Comparison of ENCODE assay signal across 8 mouse cellular contexts in the genomic region with DNA sequence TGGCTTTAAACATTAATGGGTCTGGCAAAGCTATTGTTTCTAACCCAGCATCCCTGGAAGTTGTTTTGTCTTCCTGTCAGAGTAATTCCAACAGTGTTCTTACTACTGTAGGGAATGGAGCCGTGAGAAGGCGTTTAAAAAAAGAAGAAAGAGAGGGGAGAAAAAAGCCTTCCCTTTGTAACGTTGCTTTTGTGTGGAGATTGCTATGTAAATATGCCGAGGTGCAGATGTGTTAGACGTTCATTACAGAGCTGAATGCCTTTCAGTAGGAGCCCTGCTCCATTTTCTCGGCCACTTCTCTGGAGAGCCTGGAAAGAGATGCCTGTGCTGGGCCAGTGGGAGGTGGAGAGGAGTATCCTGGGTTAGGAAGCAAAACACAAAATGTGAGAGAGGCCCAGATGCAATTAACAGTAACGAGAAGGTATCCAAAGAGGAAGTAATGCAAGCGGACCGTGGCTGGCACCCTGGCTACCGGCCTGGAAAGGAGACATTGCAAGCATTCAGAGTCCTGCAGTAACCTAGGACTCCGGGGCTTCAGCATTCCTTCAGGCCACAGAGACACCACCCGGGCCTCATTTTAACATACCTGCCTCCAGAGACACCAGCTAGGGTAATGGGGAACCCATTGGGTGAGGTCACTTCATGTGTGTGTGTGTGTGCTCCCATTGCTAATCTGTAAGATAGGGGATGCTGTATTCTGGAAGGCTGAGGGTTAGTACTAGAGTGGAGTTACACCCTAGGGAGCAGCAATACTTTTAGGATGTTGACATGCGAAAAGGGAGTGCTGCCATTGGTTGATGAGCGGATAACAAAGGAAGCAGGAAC. TPM values are rescaled to one million over a fixed set of nuclear protein-coding genes. Genes with fewer than 3 reads are reported as not detected.
DNase-seq lines count a peak whose midpoint lies in the region; ATAC-seq and TF ChIP-seq lines count a peak whose summit lies in the region.

No protein-coding gene starts in this region.

- WGBS in forebrain, embryonic 14.5 days, result 9% methylated on average over 14 of the region's 14 CpGs
- WGBS in midbrain, embryonic 10.5 days, result 18% methylated on average over 14 of the region's 14 CpGs

- no peaks in the 10 kb centered on the region for H3K27me3 ChIP-seq in MEL (ENCODE audit: control insufficient read depth in 1 of 2, insufficient read depth in 2 of 2, low read length in 2 of 2)
- H3K27me3 ChIP-seq in forebrain, embryonic 14.5 days (replicated peaks; ENCODE audit: control insufficient read depth, insufficient read depth, low read length), result no peaks in the 10 kb centered on the region
- H3K27me3 ChIP-seq in midbrain, embryonic 10.5 days (ENCODE audit: low read depth, poor library complexity, severe bottlenecking), result no peaks in the 10 kb centered on the region

- no peak for TF ChIP-seq CTCF in MEL (IDR thresholded peaks at IDR 0.05 in 2 of 3, conservative IDR thresholded peaks at IDR 0.05 in 1 of 3; ENCODE audit: control insufficient read depth in 1 of 3, insufficient read depth in 1 of 3, low read depth in 2 of 3, low read length in 3 of 3, poor library complexity in 1 of 3, severe bottlenecking in 1 of 3)

- DNase-seq in A20 (ENCODE audit: low read depth, low spot score), result peak; percentile 76
- peak; percentile 93 for DNase-seq in MEL (ENCODE audit: low read depth, low spot score)
- DNase-seq in forebrain, embryonic 14.5 days (ENCODE audit: low spot score), result peak; percentile 74
- DNase-seq in midbrain, embryonic 10.5 days (ENCODE audit: low spot score), result peak; percentile 36
- no peak for DNase-seq in natural killer cell, adult 2 months (ENCODE audit: low spot score in 2 of 2)
- DNase-seq in heart, postnatal 4 days, result no peak
- no peak for DNase-seq in thymus, postnatal 36 days
- no peak for DNase-seq in frontal cortex, postnatal 14 days (ENCODE audit: low spot score in 2 of 2)

- peak; percentile 18 to 29; a peak in 3 of 4 replicates for TF ChIP-seq EP300 in MEL (IDR thresholded peaks at IDR 0.05; ENCODE audit: low read depth in 1 of 2, low read length in 2 of 2)

- peak overlapping the region; percentile 85 for H3K27ac ChIP-seq in MEL (ENCODE audit: control insufficient read depth, low read depth, low read length)
- peak overlapping the region; percentile 89 for H3K27ac ChIP-seq in forebrain, embryonic 14.5 days (ENCODE audit: low read depth, low read length)
- H3K27ac ChIP-seq in midbrain, embryonic 10.5 days (replicated peaks), result peak overlapping the region; percentile 59

- H3K9me3 ChIP-seq in MEL (replicated peaks; ENCODE audit: insufficient read depth, low read length), result no peaks in the 10 kb centered on the region
- no peaks in the 10 kb centered on the region for H3K9me3 ChIP-seq in forebrain, embryonic 14.5 days (replicated peaks; ENCODE audit: control insufficient read depth, low read length)
- no peaks in the 10 kb centered on the region for H3K9me3 ChIP-seq in midbrain, embryonic 10.5 days (replicated peaks)

- H3K79me2 ChIP-seq in MEL (ENCODE audit: control insufficient read depth, insufficient read depth, low read length, poor library complexity), result peaks cover 20% of the 10 kb centered on the region

- H3K4me2 ChIP-seq in forebrain, embryonic 14.5 days (ENCODE audit: low read length), result peak overlapping the region; percentile 27

- peak overlapping the region; percentile 43 to 54 for H3K4me3 ChIP-seq in MEL (ENCODE audit: control insufficient read depth in 1 of 2, insufficient read depth in 1 of 2, low read depth in 2 of 2, low read length in 2 of 2)
- H3K4me3 ChIP-seq in forebrain, embryonic 14.5 days (ENCODE audit: low read depth, low read length), result 0 out of 2 replicates have a peak overlapping the region, but pooled peaks have one; percentile 0
- peak overlapping the region; percentile 25 for H3K4me3 ChIP-seq in midbrain, embryonic 10.5 days

- no peak for TF ChIP-seq RAD21 in MEL (IDR thresholded peaks at IDR 0.05; ENCODE audit: low read depth, low read length)

- H3K36me3 ChIP-seq in MEL (ENCODE audit: control insufficient read depth in 1 of 2, insufficient read depth in 2 of 2, low read length in 2 of 2), result peaks cover 0 to 36% of the 10 kb centered on the region in 2 experiments; a peak in 2 of 4 replicates
- no peaks in the 10 kb centered on the region for H3K36me3 ChIP-seq in forebrain, embryonic 14.5 days (ENCODE audit: control insufficient read depth, insufficient read depth, low read length)
- H3K36me3 ChIP-seq in midbrain, embryonic 10.5 days, result no peaks in the 10 kb centered on the region

- no peak for ATAC-seq in forebrain, embryonic 14.5 days

- peak overlapping the region; percentile 66 for H3K9ac ChIP-seq in MEL (ENCODE audit: control insufficient read depth, low read depth, low read length, poor library complexity, severe bottlenecking)
- H3K9ac ChIP-seq in forebrain, embryonic 14.5 days (ENCODE audit: low read length), result peak overlapping the region; percentile 38

- peaks cover 26 to 31% of the 10 kb centered on the region in 2 experiments for H3K4me1 ChIP-seq in MEL (ENCODE audit: control insufficient read depth in 1 of 2, insufficient read depth in 2 of 2, low read length in 2 of 2)
- peaks cover 31% of the 10 kb centered on the region for H3K4me1 ChIP-seq in forebrain, embryonic 14.5 days (ENCODE audit: control insufficient read depth, insufficient read depth, low read length)
- peaks cover 39% of the 10 kb centered on the region for H3K4me1 ChIP-seq in midbrain, embryonic 10.5 days

- TF ChIP-seq POLR2A in MEL (IDR thresholded peaks at IDR 0.05; ENCODE audit: control insufficient read depth in 1 of 2, insufficient read depth in 1 of 2, low read depth in 1 of 2, low read length in 2 of 2, poor library complexity in 1 of 2), result peak in 1 of 2 experiments; percentile 60; a peak in 2 of 4 replicates

TF ChIP-seq in MEL, 35 proteins besides CTCF, POLR2A, EP300 and RAD21 (continues in another document):
- TF ChIP-seq ZKSCAN1 (IDR thresholded peaks at IDR 0.05; ENCODE audit: low read depth, low read length), result no peak
- peak; percentile 5; the same call in 1 of the 2 replicates for TF ChIP-seq ZC3H11A (IDR thresholded peaks at IDR 0.05; ENCODE audit: low read depth, low read length)
- no peak for TF ChIP-seq JUND (IDR thresholded peaks at IDR 0.05; ENCODE audit: low read depth, low read length)
- TF ChIP-seq E2F4 (IDR thresholded peaks at IDR 0.05; ENCODE audit: borderline replicate concordance, low read depth, low read length), result 0 out of 2 replicates have a peak, but pooled peaks have one; percentile 33
- no peak for TF ChIP-seq MAFK (IDR thresholded peaks at IDR 0.05; ENCODE audit: borderline replicate concordance, low read depth, low read length)
- peak; percentile 77; the same call in 1 of the 2 replicates for TF ChIP-seq ZMIZ1 (IDR thresholded peaks at IDR 0.05; ENCODE audit: low read depth, low read length)
- TF ChIP-seq ELF1 (IDR thresholded peaks at IDR 0.05; ENCODE audit: low read depth, low read length), result peak; percentile 48; the same call in 1 of the 2 replicates
- no peak for TF ChIP-seq USF1 (IDR thresholded peaks at IDR 0.05; ENCODE audit: low read depth, low read length)
- no peak for TF ChIP-seq MYB (IDR thresholded peaks at IDR 0.05; ENCODE audit: low read depth, low read length)
- peak; percentile 56; the same call in 1 of the 2 replicates for TF ChIP-seq NELFE (IDR thresholded peaks at IDR 0.05; ENCODE audit: low read depth, low read length)
- TF ChIP-seq GABPA (IDR thresholded peaks at IDR 0.05; ENCODE audit: low read depth, low read length), result no peak
- TF ChIP-seq UBTF (IDR thresholded peaks at IDR 0.05; ENCODE audit: borderline replicate concordance, insufficient read depth, low read depth, low read length), result no peak
- no peak for TF ChIP-seq TAL1 (IDR thresholded peaks at IDR 0.05; ENCODE audit: low read length)
- TF ChIP-seq MAX (IDR thresholded peaks at IDR 0.05; ENCODE audit: low read length), result no peak; the same call in 1 of the 2 replicates
- peak; percentile 61 for TF ChIP-seq SIN3A (IDR thresholded peaks at IDR 0.05; ENCODE audit: low read length)
- TF ChIP-seq BHLHE40 (IDR thresholded peaks at IDR 0.05; ENCODE audit: borderline replicate concordance, low read depth, low read length), result no peak
- no peak; the same call in 1 of the 2 replicates for TF ChIP-seq MAZ (IDR thresholded peaks at IDR 0.05; ENCODE audit: low read depth, low read length)

RNA-seq across cellular contexts. Expression of a gene that starts 3.0 kb away (rescaled TPM):
- total RNA-seq in MEL (2012; rRNA removed), result 55.6 and 58.2 TPM in 2 replicates
- 100 to 1,000 TPM in 1 of 2 experiments, not detected in 1; 110 TPM for polyA plus RNA-seq in MEL (2012; ENCODE audit: insufficient read depth in 1 of 2, insufficient read length in 2 of 2, low read depth in 1 of 2, low replicate concordance in 2 of 2, missing spikeins in 1 of 2)
- polyA plus RNA-seq in forebrain, embryonic 14.5 days (2014; fragmentation: Nextera tagmentation; extraction: Ambion mirVana), result 7.2 and 8.6 TPM in 2 replicates
- 5.4 and 6.5 TPM in 2 replicates for polyA plus RNA-seq in midbrain, embryonic 10.5 days (2016; fragmentation: Nextera tagmentation; extraction: Ambion mirVana)
- 1 to 10 TPM; 3.6 to 3.9 TPM for total RNA-seq in heart, postnatal 4 days (2021)

RNA-seq across cellular contexts. Expression of a gene that starts 21.2 kb away (rescaled TPM):
- 26.7 and 36.0 TPM in 2 replicates for total RNA-seq in MEL (2012; rRNA removed)
- 10 to 100 TPM in 1 of 2 experiments, not detected in 1; 31.5 TPM for polyA plus RNA-seq in MEL (2012; ENCODE audit: insufficient read depth in 1 of 2, insufficient read length in 2 of 2, low read depth in 1 of 2, low replicate concordance in 2 of 2, missing spikeins in 1 of 2)
- 34.9 and 35.5 TPM in 2 replicates for polyA plus RNA-seq in forebrain, embryonic 14.5 days (2014; fragmentation: Nextera tagmentation; extraction: Ambion mirVana)
- 10.3 and 11.9 TPM in 2 replicates for polyA plus RNA-seq in midbrain, embryonic 10.5 days (2016; fragmentation: Nextera tagmentation; extraction: Ambion mirVana)
- 1 to 10 TPM; 2.1 to 2.3 TPM for total RNA-seq in heart, postnatal 4 days (2021)

RNA-seq across cellular contexts. Expression of a gene that starts 45.0 kb away (rescaled TPM):
- 93.8 and 106 TPM in 2 replicates for total RNA-seq in MEL (2012; rRNA removed)
- 100 to 1,000 TPM in 1 of 2 experiments, 10 to 100 TPM in 1; 44.5 to 134 TPM for polyA plus RNA-seq in MEL (2012; ENCODE audit: insufficient read depth in 1 of 2, insufficient read length in 2 of 2, low read depth in 1 of 2, low replicate concordance in 2 of 2, missing spikeins in 1 of 2)
- polyA plus RNA-seq in forebrain, embryonic 14.5 days (2014; fragmentation: Nextera tagmentation; extraction: Ambion mirVana), result 8.4 and 12.8 TPM in 2 replicates
- polyA plus RNA-seq in midbrain, embryonic 10.5 days (2016; fragmentation: Nextera tagmentation; extraction: Ambion mirVana), result 34.0 and 35.4 TPM in 2 replicates
- 10 to 100 TPM; 19.9 to 23.4 TPM for total RNA-seq in heart, postnatal 4 days (2021)

RNA-seq across cellular contexts. Expression of a gene that starts 49.1 kb away (rescaled TPM):
- total RNA-seq in MEL (2012; rRNA removed), result 47.5 and 53.9 TPM in 2 replicates
- 10 to 100 TPM in 1 of 2 experiments, not detected in 1; 67.9 TPM for polyA plus RNA-seq in MEL (2012; ENCODE audit: insufficient read depth in 1 of 2, insufficient read length in 2 of 2, low read depth in 1 of 2, low replicate concordance in 2 of 2, missing spikeins in 1 of 2)
- 11.2 and 12.6 TPM in 2 replicates for polyA plus RNA-seq in forebrain, embryonic 14.5 days (2014; fragmentation: Nextera tagmentation; extraction: Ambion mirVana)
- 38.1 and 39.5 TPM in 2 replicates for polyA plus RNA-seq in midbrain, embryonic 10.5 days (2016; fragmentation: Nextera tagmentation; extraction: Ambion mirVana)
- total RNA-seq in heart, postnatal 4 days (2021), result 10 to 100 TPM in 1 of 2 experiments, 1 to 10 TPM in 1; 9.5 to 10.2 TPM

Comparison
In these comparisons a context has a peak if more than half of its experiments do, and no peak if none do; other contexts are left out.
1. DNase-seq: peak in A20 (single experiment), MEL (single experiment), forebrain, embryonic 14.5 days (single experiment) and midbrain, embryonic 10.5 days (single experiment); none in natural killer cell, adult 2 months (0 of 2), heart, postnatal 4 days (single experiment), thymus, postnatal 36 days (0 of 2) and frontal cortex, postnatal 14 days (0 of 2).
2. Peak in every context shown above with its lines, with median percentiles within 50 percentile points of each other: H3K27ac ChIP-seq and H3K4me3 ChIP-seq.